18 mouse cellular contexts compared by ENCODE assay signal in genomic region chr17:47210441-47211196, GRCm38 (mm10).
"Had no signal": no experiment of that assay in that cellular context is flagged by ENCODE, and none has a peak within 500 bp of the region (broad histone marks: within the 10 kb centered on the region; RNA-seq: fewer than 3 reads in every experiment).

No protein-coding gene starts in this region.

- H3K9ac ChIP-seq: kidney, embryonic 15.5 days; limb, embryonic 12.5 days; liver, embryonic 13.5 days; liver, postnatal 0 days; lung, embryonic 15.5 days; midbrain, embryonic 15.5 days; neural tube, embryonic 12.5 days had no signal

- ATAC-seq: liver, postnatal 0 days; midbrain, embryonic 15.5 days had no signal

- H3K36me3 ChIP-seq: liver, embryonic 13.5 days; lung, embryonic 15.5 days; midbrain, embryonic 15.5 days had no signal

- H3K4me2 ChIP-seq: kidney, embryonic 15.5 days; limb, embryonic 12.5 days; liver, embryonic 13.5 days; lung, embryonic 15.5 days; midbrain, embryonic 11.5 days; midbrain, embryonic 15.5 days; neural tube, embryonic 12.5 days had no signal

- H3K27me3 ChIP-seq: kidney, embryonic 15.5 days; limb, embryonic 12.5 days; liver, embryonic 13.5 days; lung, embryonic 15.5 days; megakaryocyte, embryonic 14.5 days; midbrain, embryonic 15.5 days; neural tube, embryonic 12.5 days had no signal

- H3K4me3 ChIP-seq: kidney, embryonic 15.5 days; limb, embryonic 12.5 days; liver, embryonic 13.5 days; lung, embryonic 15.5 days; megakaryocyte, embryonic 14.5 days; midbrain, embryonic 15.5 days; neural tube, embryonic 12.5 days had no signal

- H3K4me1 ChIP-seq: lung, embryonic 15.5 days; neural tube, embryonic 12.5 days had no signal

- H3K9me3 ChIP-seq: kidney, embryonic 15.5 days; limb, embryonic 12.5 days; liver, embryonic 13.5 days; lung, embryonic 15.5 days; megakaryocyte, embryonic 14.5 days; midbrain, embryonic 15.5 days; neural tube, embryonic 12.5 days had no signal

- H3K27ac ChIP-seq: kidney, embryonic 15.5 days; limb, embryonic 12.5 days; liver, embryonic 13.5 days; lung, embryonic 15.5 days; macrophage; midbrain, embryonic 15.5 days; neural tube, embryonic 12.5 days had no signal

- DNase-seq: kidney, adult 2 months; kidney, postnatal 14 days; liver; liver, embryonic 13.5 days; liver, postnatal 0 days; lung, postnatal 14 days; retina, postnatal 1 day; right cerebral cortex, postnatal 14 days; thymus, adult 2 months; thymus, postnatal 25 days had no signal
